Mouse (Mus musculus) stomach, embryonic 16.5 days (tissue): ENCODE data around the gene Ushbp1. TPM values are rescaled to one million over a fixed set of nuclear protein-coding genes. Genes with fewer than 3 reads are reported as not detected.

Experiments used
- polyA plus RNA-seq: library from polyadenylated mRNA; unstranded; fragments of >200 nt; fragmentation: Nextera tagmentation; extraction: Ambion mirVana; gene quantifications from 2 replicates; pipeline ENCODE4 v1.2.1, GENCODE M21; 2015

Gene Ushbp1
- polyA plus RNA-seq, 1 experiment from 2014 or later, result 12.8 TPM

Other genes starting within 250 kb of the Ushbp1 start
- 18.7 and 19.1 TPM in 2 replicates for gene Myo9b, start 123.1 kb downstream of the Ushbp1 start, polyA plus RNA-seq
- 46.4 and 55.4 TPM in 2 replicates for gene Haus8, start 122.9 kb downstream of the Ushbp1 start, polyA plus RNA-seq
- gene Use1, start 29.0 kb downstream of the Ushbp1 start, polyA plus RNA-seq, result 90.2 and 91.5 TPM in 2 replicates
- gene Ocel1, start 24.5 kb downstream of the Ushbp1 start, polyA plus RNA-seq, result 5.6 and 6.5 TPM in 2 replicates
- 17.3 and 24.1 TPM in 2 replicates for gene Nr2f6, start 13.8 kb downstream of the Ushbp1 start, polyA plus RNA-seq
- gene Babam1, start 1.1 kb upstream of the Ushbp1 start, polyA plus RNA-seq, result 72.2 and 77.4 TPM in 2 replicates
- gene Ankle1, start 10.2 kb upstream of the Ushbp1 start, polyA plus RNA-seq, result 38.7 and 42.5 TPM in 2 replicates
- 23.5 and 27.5 TPM in 2 replicates for gene Abhd8, start 67.9 kb upstream of the Ushbp1 start, polyA plus RNA-seq
- 126 and 148 TPM in 2 replicates for gene Mrpl34, start 69.2 kb upstream of the Ushbp1 start, polyA plus RNA-seq
- gene Dda1, start 73.4 kb upstream of the Ushbp1 start, polyA plus RNA-seq, result 87.1 and 89.1 TPM in 2 replicates
- gene Ano8, start 90.2 kb upstream of the Ushbp1 start, polyA plus RNA-seq, result 0.26 and 0.27 TPM in 2 replicates
- 11.0 and 14.8 TPM in 2 replicates for gene Gtpbp3, start 92.3 kb upstream of the Ushbp1 start, polyA plus RNA-seq
- gene Plvap, start 116.0 kb upstream of the Ushbp1 start, polyA plus RNA-seq, result 79.7 and 81.8 TPM in 2 replicates
- gene Ccdc194, start 129.9 kb upstream of the Ushbp1 start, polyA plus RNA-seq, result 0.32 and 0.40 TPM in 2 replicates
- gene Bst2, start 141.7 kb upstream of the Ushbp1 start, polyA plus RNA-seq, result 39.9 and 46.5 TPM in 2 replicates
- 101 and 103 TPM in 2 replicates for gene Mvb12a, start 147.1 kb upstream of the Ushbp1 start, polyA plus RNA-seq
- 2.9 and 3.2 TPM in 2 replicates for gene Tmem221, start 163.1 kb upstream of the Ushbp1 start, polyA plus RNA-seq
- gene Nxnl1, start 170.8 kb upstream of the Ushbp1 start, polyA plus RNA-seq, result 0.08 TPM in 1 of 2 replicates, not detected in the other
- 35.2 and 41.4 TPM in 2 replicates for gene Slc27a1, start 173.1 kb upstream of the Ushbp1 start, polyA plus RNA-seq
- 200 and 206 TPM in 2 replicates for gene Pgls, start 196.4 kb upstream of the Ushbp1 start, polyA plus RNA-seq
- 3.2 and 4.0 TPM in 2 replicates for gene Fam129c, start 201.8 kb upstream of the Ushbp1 start, polyA plus RNA-seq
- gene Colgalt1, start 215.2 kb upstream of the Ushbp1 start, polyA plus RNA-seq, result 60.1 and 69.2 TPM in 2 replicates